Mouse (Mus musculus) lung, adult 2 months (tissue): Measurements from ENCODE around the gene Pigb.

Experiments used
- CTCF ChIP-seq: fragments of 200-500 bp; IDR thresholded peaks from 2 replicates; pipeline ENCODE4 v1.5.1; 2011; ENCODE audit warnings: mild to moderate bottlenecking, low read length, control low read depth; ENCODE audit not compliant: insufficient read depth
- POLR2A ChIP-seq: fragments of 200-500 bp; IDR thresholded peaks from 2 replicates; pipeline ENCODE4 v1.6.1; 2011; ENCODE audit warnings: low read depth, mild to moderate bottlenecking, control low read depth, low read length, borderline replicate concordance; ENCODE audit errors: extremely low read depth

DNA sequence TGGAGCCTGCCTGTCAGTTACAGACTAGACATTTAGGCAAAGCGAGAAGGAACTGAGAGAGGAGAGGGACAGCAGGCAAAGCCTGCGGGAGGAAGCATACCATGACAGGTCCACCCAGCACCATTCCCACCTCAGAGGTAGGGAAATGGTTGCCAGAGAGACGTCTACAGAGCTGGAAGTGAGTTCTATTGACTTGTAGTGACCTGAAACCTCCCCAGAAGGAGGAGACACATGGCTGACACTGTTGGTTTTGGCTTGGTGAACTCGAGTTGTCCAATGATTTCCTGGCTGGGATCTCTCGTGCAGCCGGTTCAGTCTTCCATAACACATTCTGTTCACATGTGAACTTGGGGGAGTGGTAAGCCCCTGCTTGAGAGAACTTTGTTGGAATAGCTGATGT, 43.8 kb upstream of the Pigb start:
- no peak for TF ChIP-seq POLR2A
- TF ChIP-seq CTCF: no peak
